Mouse (Mus musculus) midbrain, postnatal 0 days (tissue): ENCODE measurements around the gene Efna5. TPM values are rescaled to one million over a fixed set of nuclear protein-coding genes. Genes with fewer than 3 reads are reported as not detected.
A peak's percentile ranks its signal among the peaks of the same experiment; 100 is the strongest.

ENCODE experiments used
- ATAC-seq: fragments of 200-750 bp; cut with Nextera tagmentation; 2 replicates; pipeline ENCODE4 v1.8.0; 2017; ENCODE audit warnings: moderate number of reproducible peaks, mild to moderate bottlenecking, moderate TSS enrichment, moderate library complexity; ENCODE audit not compliant: low FRiP score
- DNase-seq: peaks from one replicate; pipeline ENCODE4 v3.0.0-alpha.2; 2015; ENCODE audit warnings: low spot score
- H3K27ac ChIP-seq: fragments of 300-500 bp; sonication (generic); 2 replicates; pipeline ENCODE4 v1.5.1; 2014; ENCODE audit warnings: low read depth, mild to moderate bottlenecking, low read length, mixed read lengths
- H3K27me3 ChIP-seq: fragments of 300-500 bp; sonication (generic); 2 replicates; pipeline ENCODE4 v1.6.1; 2014; ENCODE audit warnings: low read length, control low read depth, mixed read lengths; ENCODE audit not compliant: insufficient read depth
- H3K36me3 ChIP-seq: fragments of 300-500 bp; sonication (generic); 2 replicates; pipeline ENCODE4 v1.6.1; 2014; ENCODE audit warnings: low read length, control low read depth, mixed read lengths; ENCODE audit not compliant: insufficient read depth
- H3K4me1 ChIP-seq: fragments of 300-500 bp; sonication (generic); 2 replicates; pipeline ENCODE4 v1.6.1; 2014; ENCODE audit warnings: mild to moderate bottlenecking, control low read depth, antibody characterized with exemption, low read length, mixed read lengths; ENCODE audit not compliant: insufficient read depth
- H3K4me2 ChIP-seq: fragments of 300-500 bp; sonication (generic); 2 replicates; pipeline ENCODE4 v1.6.1; 2014; ENCODE audit warnings: low read depth, mild to moderate bottlenecking, low read length, mixed read lengths; ENCODE audit not compliant: poor library complexity, severe bottlenecking
- H3K4me3 ChIP-seq: fragments of 300-500 bp; sonication (generic); 2 replicates; pipeline ENCODE4 v1.5.1; 2014; ENCODE audit warnings: low read depth, mild to moderate bottlenecking, low read length, moderate library complexity
- H3K9ac ChIP-seq: fragments of 300-500 bp; sonication (generic); replicated peaks from 2 replicates; pipeline ENCODE4 v1.6.1; 2014; ENCODE audit warnings: mild to moderate bottlenecking, low read length, moderate library complexity, mixed read lengths; ENCODE audit not compliant: poor library complexity, severe bottlenecking
- H3K9me3 ChIP-seq: fragments of 300-500 bp; sonication (generic); 2 replicates; pipeline ENCODE4 v1.6.1; 2016; ENCODE audit warnings: low read length, control low read depth
- CTCF ChIP-seq: IDR thresholded peaks from 2 replicates; pipeline ENCODE4 v1.5.1; 2016; ENCODE audit warnings: antibody characterized with exemption, mild to moderate bottlenecking
- WGBS: fragments of 180-500 bp; shearing (Covaris S2); extraction: QIAGEN DNeasy Blood & Tissue Kit; methylation state at CpG from one replicate; pipeline ENCODE4 v1.1.7; 2014; 5-methylcytosine and 5-hydroxymethylcytosine counted together
- polyA plus RNA-seq: library from polyadenylated mRNA; unstranded; fragments of >200 nt; fragmentation: Nextera tagmentation; extraction: Ambion mirVana; gene quantifications from 2 replicates; pipeline ENCODE4 v1.2.1, GENCODE M21; 2015
- total RNA-seq: library from RNA; depleted of rRNA; stranded (reverse); fragments of >200 nt; gene quantifications from 2 replicates; pipeline ENCODE4 v1.2.3, GENCODE M21; 2014

Efna5 gene
- total and polyA plus RNA-seq, 2 experiments from 2014 or later: 11.1 to 59.5 TPM

GRCm38 (mm10) chr17:62608145-62608544 lies 273.0 kb downstream of the Efna5 start:
- DNase-seq (peak; percentile 43), ATAC-seq (no peak)
- H3K4me2 ChIP-seq: no peak overlapping the region
- no peaks in the 10 kb centered on the region for H3K9me3 ChIP-seq
- H3K4me3 ChIP-seq: no peak overlapping the region
- no peak overlapping the region for H3K27ac ChIP-seq
- no peaks in the 10 kb centered on the region; the same call in 1 of the 2 replicates for H3K4me1 ChIP-seq
- no peaks in the 10 kb centered on the region for H3K36me3 ChIP-seq
- H3K27me3 ChIP-seq: no peaks in the 10 kb centered on the region
- WGBS: 27% methylated on average over 8 of the region's 8 CpGs
- H3K9ac ChIP-seq: no peak overlapping the region
- no peak for TF ChIP-seq CTCF

- no peak for TF ChIP-seq CTCF
- Histone ChIP-seq H3K27ac (no peak overlapping the region), H3K36me3 (no peaks in the 10 kb centered on the region), H3K9me3 (no peaks in the 10 kb centered on the region), H3K9ac (no peak overlapping the region), H3K4me2 (peak overlapping the region; percentile 3), H3K4me3 (no peak overlapping the region), H3K27me3 (no peaks in the 10 kb centered on the region), H3K4me1 (no peaks in the 10 kb centered on the region; the same call in 1 of the 2 replicates)
- ATAC-seq (no peak), DNase-seq (peak; percentile 28)
- WGBS: 39% methylated on average over 18 of the region's 18 CpGs
Measured at GRCm38 (mm10) chr17:62607304-62607914, 273.7 kb downstream of the Efna5 start.

- Histone ChIP-seq H3K36me3 (no peaks in the 10 kb centered on the region), H3K4me1 (no peaks in the 10 kb centered on the region; the same call in 1 of the 2 replicates), H3K4me3 (no peak overlapping the region), H3K4me2 (no peak overlapping the region), H3K27ac (no peak overlapping the region), H3K27me3 (no peaks in the 10 kb centered on the region), H3K9ac (no peak overlapping the region), H3K9me3 (no peaks in the 10 kb centered on the region)
- ATAC-seq (no peak), DNase-seq (no peak)
- no peak for TF ChIP-seq CTCF
- WGBS: 74% methylated on average over 6 of the region's 6 CpGs
Measured at GRCm38 (mm10) chr17:62606681-62607080, 274.4 kb downstream of the Efna5 start.

- H3K36me3 ChIP-seq: no peaks in the 10 kb centered on the region
- no peak overlapping the region for H3K27ac ChIP-seq
- H3K27me3 ChIP-seq: no peaks in the 10 kb centered on the region
- WGBS: 67% methylated on average over 5 of the region's 5 CpGs
- no peak for DNase-seq
- no peak overlapping the region for H3K9ac ChIP-seq
- TF ChIP-seq CTCF: no peak
- H3K4me1 ChIP-seq: no peaks in the 10 kb centered on the region; the same call in 1 of the 2 replicates
- no peak overlapping the region for H3K4me2 ChIP-seq
- no peak for ATAC-seq
- H3K9me3 ChIP-seq: no peaks in the 10 kb centered on the region
- H3K4me3 ChIP-seq: no peak overlapping the region
Measured at GRCm38 (mm10) chr17:62604309-62604708, 276.8 kb downstream of the Efna5 start.

GRCm38 (mm10) chr17:62603604-62604003 lies 277.5 kb downstream of the Efna5 start:
- no peak for TF ChIP-seq CTCF
- Histone ChIP-seq H3K4me2 (no peak overlapping the region), H3K9me3 (no peaks in the 10 kb centered on the region), H3K4me3 (no peak overlapping the region), H3K9ac (no peak overlapping the region), H3K27ac (no peak overlapping the region), H3K27me3 (no peaks in the 10 kb centered on the region), H3K36me3 (no peaks in the 10 kb centered on the region), H3K4me1 (peaks cover 4% of the 10 kb centered on the region; the same call in 1 of the 2 replicates)
- no peak for DNase-seq
- WGBS: 64% methylated on average over 5 of the region's 5 CpGs
- no peak for ATAC-seq

- Histone ChIP-seq H3K4me2 (no peak overlapping the region), H3K27ac (no peak overlapping the region), H3K27me3 (no peaks in the 10 kb centered on the region; the same call in 1 of the 2 replicates), H3K36me3 (no peaks in the 10 kb centered on the region), H3K9ac (no peak overlapping the region), H3K9me3 (no peaks in the 10 kb centered on the region), H3K4me1 (peaks cover 4% of the 10 kb centered on the region; the same call in 1 of the 2 replicates), H3K4me3 (no peak overlapping the region)
- WGBS: 32% methylated on average over 9 of the region's 9 CpGs
- TF ChIP-seq CTCF: no peak
- DNase-seq (no peak), ATAC-seq (no peak)
Measured at GRCm38 (mm10) chr17:62598716-62599490, 282.2 kb downstream of the Efna5 start.
